Mouse (Mus musculus) CH12.LX (cell line): Measurements from ENCODE around the gene Gdf9. TPM values are rescaled to one million over a fixed set of nuclear protein-coding genes. Genes with fewer than 3 reads are reported as not detected.
A peak's percentile ranks its signal among the peaks of the same experiment; 100 is the strongest.

ENCODE experiments used
- DNase-seq: peaks from one replicate; pipeline ENCODE4 v3.0.0-alpha.2; 2013; ENCODE audit errors: extremely low read depth
- H3K27ac ChIP-seq: 2 replicates; pipeline ENCODE4 v1.5.1; 2012; ENCODE audit warnings: low read depth, mild to moderate bottlenecking, control low read depth, moderate library complexity; ENCODE audit not compliant: insufficient read depth
- H3K27me3 ChIP-seq: replicated peaks from 2 replicates; pipeline ENCODE3; 2012; ENCODE audit warnings: inconsistent platforms
- H3K36me3 ChIP-seq, 2 experiments: replicated peaks in 1 of 2; 2 replicates each; pipeline versions ENCODE3 to v1.6.1; 2012; ENCODE audit warnings: inconsistent platforms in 1 of 2, low read length in 1 of 2, mild to moderate bottlenecking in 1 of 2, mixed read lengths in 1 of 2, moderate library complexity in 1 of 2; ENCODE audit not compliant: control insufficient read depth in 1 of 2, insufficient read depth in 1 of 2
- H3K4me1 ChIP-seq, 2 experiments: 2 replicates each; pipeline ENCODE4 v1.6.1; 2012; ENCODE audit warnings: inconsistent platforms in 1 of 2, moderate library complexity in 1 of 2; ENCODE audit not compliant: insufficient read depth in 2 of 2, control insufficient read depth in 1 of 2
- H3K4me2 ChIP-seq: 2 replicates; pipeline ENCODE4 v1.6.1; 2012; ENCODE audit warnings: low read depth, mild to moderate bottlenecking, control low read depth; ENCODE audit not compliant: poor library complexity, insufficient read depth, severe bottlenecking
- H3K4me3 ChIP-seq, 3 experiments: fragments of 150-350 bp in 1 of 3; sonication (generic) in 1 of 3; replicated peaks in 1 of 3; 2 replicates each; pipeline versions ENCODE3 to v1.5.1; 2011 to 2012; ENCODE audit warnings: low read depth in 2 of 3, low read length in 2 of 3, mild to moderate bottlenecking in 2 of 3, moderate library complexity in 2 of 3, control low read depth in 1 of 3, improper control_type of control experiment in 1 of 3, inconsistent platforms in 1 of 3, mixed read lengths in 1 of 3; ENCODE audit not compliant: poor library complexity in 1 of 3
- H3K79me2 ChIP-seq: replicated peaks from 2 replicates; pipeline ENCODE4 v1.6.1; 2012; ENCODE audit warnings: mild to moderate bottlenecking, moderate library complexity; ENCODE audit not compliant: control insufficient read depth, poor library complexity, insufficient read depth, severe bottlenecking; ENCODE audit errors: extremely low read depth
- H3K9ac ChIP-seq: 2 replicates; pipeline ENCODE4 v1.6.1; 2012; ENCODE audit warnings: low read depth, mild to moderate bottlenecking, control low read depth, moderate library complexity; ENCODE audit not compliant: insufficient read depth
- H3K9me3 ChIP-seq: replicated peaks from 2 replicates; pipeline ENCODE3; 2012; ENCODE audit warnings: low read length, inconsistent platforms, mixed read lengths
- BHLHE40 ChIP-seq: IDR thresholded peaks from 2 replicates; pipeline ENCODE4 v1.6.1; 2011; ENCODE audit warnings: mild to moderate bottlenecking, low read depth, low read length, improper control_type of control experiment
- CHD1 ChIP-seq: IDR thresholded peaks from 2 replicates; pipeline ENCODE4 v1.6.1; 2012; ENCODE audit warnings: low read depth, low read length, improper control_type of control experiment, inconsistent platforms
- CTCF ChIP-seq, 2 experiments: IDR thresholded peaks in 1 of 2; conservative IDR thresholded peaks in 1 of 2; 2 replicates each; pipeline ENCODE4 v1.5.1; 2011 to 2012; ENCODE audit warnings: low read depth in 2 of 2, low read length in 2 of 2, improper control_type of control experiment in 1 of 2, inconsistent platforms in 1 of 2, mild to moderate bottlenecking in 1 of 2, moderate library complexity in 1 of 2
- ELF1 ChIP-seq: IDR thresholded peaks from 2 replicates; pipeline ENCODE4 v1.6.1; 2014; ENCODE audit warnings: low read depth, mild to moderate bottlenecking, inconsistent platforms, low read length, improper control_type of control experiment
- EP300 ChIP-seq: IDR thresholded peaks from 2 replicates; pipeline ENCODE4 v1.6.1; 2011; ENCODE audit warnings: low read length, improper control_type of control experiment
- ETS1 ChIP-seq: conservative IDR thresholded peaks from 2 replicates; pipeline ENCODE4 v1.6.1; 2012; ENCODE audit warnings: low read depth, mild to moderate bottlenecking, inconsistent platforms, low read length, improper control_type of control experiment, moderate library complexity
- GABPA ChIP-seq: IDR thresholded peaks from 2 replicates; pipeline ENCODE4 v1.6.1; 2012; ENCODE audit warnings: low read depth, low read length, improper control_type of control experiment, inconsistent platforms; ENCODE audit not compliant: insufficient replicate concordance
- HCFC1 ChIP-seq: IDR thresholded peaks from 2 replicates; pipeline ENCODE4 v1.6.1; 2012; ENCODE audit warnings: low read depth, mild to moderate bottlenecking, inconsistent platforms, low read length, improper control_type of control experiment
- IRF4 ChIP-seq: IDR thresholded peaks from 2 replicates; pipeline ENCODE4 v1.6.1; 2014; ENCODE audit warnings: low read depth, mild to moderate bottlenecking, inconsistent platforms, low read length, improper control_type of control experiment
- KAT2A ChIP-seq: IDR thresholded peaks from 2 replicates; pipeline ENCODE4 v1.6.1; 2012; ENCODE audit warnings: low read length, improper control_type of control experiment, inconsistent platforms; ENCODE audit not compliant: insufficient replicate concordance
- MAFK ChIP-seq: IDR thresholded peaks from 2 replicates; pipeline ENCODE4 v1.6.1; 2011; ENCODE audit warnings: low read length, improper control_type of control experiment; ENCODE audit not compliant: insufficient replicate concordance
- MAX ChIP-seq: IDR thresholded peaks from 2 replicates; pipeline ENCODE4 v1.6.1; 2011; ENCODE audit warnings: low read length, improper control_type of control experiment
- MEF2A ChIP-seq: IDR thresholded peaks from 2 replicates; pipeline ENCODE4 v1.6.1; 2014; ENCODE audit warnings: low read depth, mild to moderate bottlenecking, inconsistent platforms, low read length, improper control_type of control experiment, borderline replicate concordance
- MXI1 ChIP-seq: IDR thresholded peaks from 2 replicates; pipeline ENCODE4 v1.6.1; 2011; ENCODE audit warnings: mild to moderate bottlenecking, low read depth, low read length, improper control_type of control experiment
- MYC ChIP-seq: IDR thresholded peaks from 2 replicates; pipeline ENCODE4 v1.6.1; 2011; ENCODE audit warnings: low read depth, mild to moderate bottlenecking, improper control_type of control experiment, low read length
- NRF1 ChIP-seq: IDR thresholded peaks from 2 replicates; pipeline ENCODE4 v1.6.1; 2014; ENCODE audit warnings: low read depth, mild to moderate bottlenecking, inconsistent platforms, low read length, improper control_type of control experiment, moderate library complexity
- POLR2AphosphoS2 ChIP-seq: IDR thresholded peaks from 2 replicates; pipeline ENCODE4 v1.6.1; 2011; ENCODE audit warnings: low read depth, low read length, improper control_type of control experiment
- RCOR1 ChIP-seq: conservative IDR thresholded peaks from 2 replicates; pipeline ENCODE4 v1.6.1; 2012; ENCODE audit warnings: low read depth, mild to moderate bottlenecking, inconsistent platforms, low read length, improper control_type of control experiment
- SIN3A ChIP-seq: IDR thresholded peaks from 2 replicates; pipeline ENCODE4 v1.6.1; 2012; ENCODE audit warnings: low read length, improper control_type of control experiment, inconsistent platforms
- SMC3 ChIP-seq: IDR thresholded peaks from 2 replicates; pipeline ENCODE4 v1.6.1; 2011; ENCODE audit warnings: low read depth, low read length, improper control_type of control experiment
- TBP ChIP-seq: conservative IDR thresholded peaks from 2 replicates; pipeline ENCODE4 v1.6.1; 2011; ENCODE audit warnings: low read depth, low read length, improper control_type of control experiment
- TCF12 ChIP-seq: IDR thresholded peaks from 2 replicates; pipeline ENCODE4 v1.6.1; 2014; ENCODE audit warnings: low read depth, mild to moderate bottlenecking, inconsistent platforms, low read length, improper control_type of control experiment
- UBTF ChIP-seq: IDR thresholded peaks from 2 replicates; pipeline ENCODE4 v1.6.1; 2012; ENCODE audit warnings: low read depth, mild to moderate bottlenecking, inconsistent platforms, low read length, improper control_type of control experiment, moderate library complexity
- USF1 ChIP-seq: IDR thresholded peaks from 2 replicates; pipeline ENCODE4 v1.6.1; 2014; ENCODE audit warnings: low read depth, mild to moderate bottlenecking, inconsistent platforms, low read length, improper control_type of control experiment
- ZC3H11A ChIP-seq: IDR thresholded peaks from 2 replicates; pipeline ENCODE4 v1.6.1; 2012; ENCODE audit warnings: low read depth, mild to moderate bottlenecking, inconsistent platforms, low read length, improper control_type of control experiment
- ZKSCAN1 ChIP-seq: IDR thresholded peaks from 2 replicates; pipeline ENCODE4 v1.6.1; 2012; ENCODE audit warnings: low read depth, inconsistent platforms, low read length, improper control_type of control experiment, borderline replicate concordance
- ZMIZ1 ChIP-seq: IDR thresholded peaks from 2 replicates; pipeline ENCODE4 v1.6.1; 2012; ENCODE audit warnings: low read depth, mild to moderate bottlenecking, inconsistent platforms, low read length, improper control_type of control experiment
- ZNF384 ChIP-seq: IDR thresholded peaks from 2 replicates; pipeline ENCODE4 v1.6.1; 2012; ENCODE audit warnings: low read depth, low read length, improper control_type of control experiment, inconsistent platforms
- dilution Hi-C: fragments of 300-500 bp; cut with MboI; formaldehyde crosslinking; loops from 2 replicates; pipeline ENCODE4 v1.14.3; 2020; ENCODE audit warnings: low sequenced_read_pairs; ENCODE audit not compliant: extremely low pct_unique_long_range_greater_than_20kb, extremely low pct_ligation_motif_present
- in situ Hi-C: fragments of 300-500 bp; cut with MboI; formaldehyde crosslinking; loops from 3 replicates; pipeline ENCODE4 v1.14.3; 2019; ENCODE audit warnings: low sequenced_read_pairs, low pct_ligation_motif_present, low pct_unique_long_range_greater_than_20kb, mixed read lengths
- polyA plus RNA-seq: library from polyadenylated mRNA; unstranded; fragments of >175 nt; gene quantifications from 2 replicates; pipeline ENCODE4 v1.2.1, GENCODE M21; 2012; ENCODE audit warnings: low read depth; ENCODE audit not compliant: insufficient read length
- total RNA-seq, 2 experiments: library from RNA; depleted of rRNA; stranded (reverse); fragments of 300-350 nt in 1 of 2; fragments of >200 nt in 1 of 2; gene quantifications; 2 replicates each; pipeline ENCODE4 v1.2.3; 2012 to 2014

Gene Gdf9
- total and polyA plus RNA-seq, 3 experiments = 0.13 to 0.16 TPM; not detected in 1

- DNase-seq = no peak
- TF ChIP-seq CHD1 = no peak
- no peak for TF ChIP-seq TBP
- no peak for TF ChIP-seq ZC3H11A
- no peak for TF ChIP-seq CTCF (conservative IDR thresholded peaks at IDR 0.05 in 1 of 2, IDR thresholded peaks at IDR 0.05 in 1 of 2; ENCODE audit: low read depth in 2 of 2, low read length in 2 of 2)
- no peak for TF ChIP-seq POLR2AphosphoS2
- no peak for TF ChIP-seq EP300
- TF ChIP-seq ELF1 = no peak
- no peak for TF ChIP-seq KAT2A
- no peak for TF ChIP-seq MAX
- no peak for TF ChIP-seq NRF1
- TF ChIP-seq USF1 = no peak
- TF ChIP-seq ETS1 = no peak
- TF ChIP-seq HCFC1 = no peak
- TF ChIP-seq SIN3A = no peak
- TF ChIP-seq MEF2A = no peak
- no peak for TF ChIP-seq MYC
- TF ChIP-seq ZMIZ1 = no peak
- no peak for TF ChIP-seq ZKSCAN1
- TF ChIP-seq, all 38 proteins: peak for 0
- H3K4me2 ChIP-seq = no peak overlapping the region
- H3K4me3 ChIP-seq = no peak overlapping the region
- no peaks in the 10 kb centered on the region for H3K27me3 ChIP-seq
- peaks cover 18% of the 10 kb centered on the region for H3K9me3 ChIP-seq
- H3K27ac ChIP-seq = no peak overlapping the region
- H3K4me1 ChIP-seq = peaks cover 14 to 16% of the 10 kb centered on the region in 2 experiments
- no peak overlapping the region for H3K9ac ChIP-seq
- dilution Hi-C loops = no loop called here
- H3K36me3 ChIP-seq = peaks cover 0 to 2% of the 10 kb centered on the region in 2 experiments
- in situ Hi-C loops = no loop called here
- H3K79me2 ChIP-seq = no peaks in the 10 kb centered on the region
Observed at GRCm38 (mm10) chr11:53483159-53483891, 52.5 kb downstream of the Gdf9 start.

- DNase-seq = no peak
- Histone ChIP-seq H3K9ac (no peak overlapping the region), H3K4me3 (no peak overlapping the region), H3K36me3 (no peaks in the 10 kb centered on the region), H3K27ac (no peak overlapping the region), H3K4me1 (peaks cover 14 to 21% of the 10 kb centered on the region in 2 experiments), H3K27me3 (no peaks in the 10 kb centered on the region), H3K4me2 (no peak overlapping the region), H3K79me2 (no peaks in the 10 kb centered on the region), H3K9me3 (no peaks in the 10 kb centered on the region)
- dilution Hi-C loops = no loop called here
- in situ Hi-C loops = no loop called here
- TF ChIP-seq BHLHE40 = no peak
- TF ChIP-seq MYC = peak; percentile 89
- TF ChIP-seq SIN3A = no peak
- TF ChIP-seq HCFC1 = no peak
- peak; percentile 57; the same call in 1 of the 2 replicates for TF ChIP-seq MAFK
- no peak for TF ChIP-seq GABPA
- TF ChIP-seq EP300 = no peak
- no peak for TF ChIP-seq TCF12
- no peak for TF ChIP-seq IRF4
- no peak for TF ChIP-seq POLR2AphosphoS2
- no peak for TF ChIP-seq ZNF384
- no peak for TF ChIP-seq UBTF
- no peak for TF ChIP-seq RCOR1
- TF ChIP-seq USF1 = no peak
- TF ChIP-seq ETS1 = no peak
- TF ChIP-seq NRF1 = no peak
- TF ChIP-seq MXI1 = no peak
- no peak for TF ChIP-seq TBP
- TF ChIP-seq ELF1 = no peak
- TF ChIP-seq KAT2A = no peak
- TF ChIP-seq SMC3 = peak; percentile 53
- TF ChIP-seq CTCF (conservative IDR thresholded peaks at IDR 0.05 in 1 of 2, IDR thresholded peaks at IDR 0.05 in 1 of 2; ENCODE audit: low read depth in 2 of 2, low read length in 2 of 2) = peak; percentile 44 to 67; a peak in 3 of 4 replicates
- no peak for TF ChIP-seq ZKSCAN1
Observed at GRCm38 (mm10) chr11:53485719-53486118, 54.9 kb downstream of the Gdf9 start.
